Mouse (Mus musculus) neural tube, embryonic 14.5 days (tissue): ENCODE data around the gene AL732309.1. TPM values are rescaled to one million over a fixed set of nuclear protein-coding genes. Genes with fewer than 3 reads are reported as not detected.
"Not testable (repeated sequence)": the region's sequence is repeated elsewhere in the genome, so short reads cannot be mapped to it uniquely, and the experiment has no call there.

Source experiments
- ATAC-seq: fragments of 200-750 bp; cut with Nextera tagmentation; 2 replicates; pipeline ENCODE4 v1.8.0; 2017; ENCODE audit warnings: low read depth, mild to moderate bottlenecking, moderate TSS enrichment, moderate library complexity
- H3K27ac ChIP-seq: fragments of 300-500 bp; sonication (generic); 2 replicates; pipeline ENCODE4 v1.5.1; 2014; ENCODE audit warnings: low read depth, mild to moderate bottlenecking, control low read depth, low read length, moderate library complexity, mixed read lengths
- H3K27me3 ChIP-seq: fragments of 300-500 bp; sonication (generic); 2 replicates; pipeline ENCODE4 v1.6.1; 2014; ENCODE audit warnings: low read length; ENCODE audit not compliant: control insufficient read depth, insufficient read depth
- H3K36me3 ChIP-seq: fragments of 300-500 bp; sonication (generic); 2 replicates; pipeline ENCODE4 v1.6.1; 2014; ENCODE audit warnings: low read length, mixed read lengths; ENCODE audit not compliant: control insufficient read depth, insufficient read depth
- H3K4me1 ChIP-seq: fragments of 300-500 bp; sonication (generic); 2 replicates; pipeline ENCODE4 v1.6.1; 2014; ENCODE audit warnings: low read length; ENCODE audit not compliant: control insufficient read depth, insufficient read depth
- H3K4me2 ChIP-seq: fragments of 300-500 bp; sonication (generic); 2 replicates; pipeline ENCODE4 v1.6.1; 2014; ENCODE audit warnings: mild to moderate bottlenecking, low read depth, low read length, control low read depth
- H3K4me3 ChIP-seq: fragments of 300-500 bp; sonication (generic); 2 replicates; pipeline ENCODE4 v1.5.1; 2014; ENCODE audit warnings: low read depth, low read length, control low read depth, mixed read lengths
- H3K9ac ChIP-seq: fragments of 300-500 bp; sonication (generic); replicated peaks from 2 replicates; pipeline ENCODE4 v1.6.1; 2014; ENCODE audit warnings: low read depth, mild to moderate bottlenecking, control low read depth, low read length, mixed read lengths
- H3K9me3 ChIP-seq: fragments of 300-500 bp; sonication (generic); 2 replicates; pipeline ENCODE4 v1.6.1; 2016; ENCODE audit warnings: low read length; ENCODE audit not compliant: control insufficient read depth
- WGBS: fragments of 180-500 bp; shearing (Covaris S2); extraction: QIAGEN DNeasy Blood & Tissue Kit; methylation state at CpG from one replicate; pipeline ENCODE4 v1.1.7; 2014; 5-methylcytosine and 5-hydroxymethylcytosine counted together
- polyA plus RNA-seq: library from polyadenylated mRNA; unstranded; fragments of >200 nt; fragmentation: Nextera tagmentation; extraction: Ambion mirVana; gene quantifications from 2 replicates; pipeline ENCODE4 v1.2.1, GENCODE M21; 2014

Gene AL732309.1
- polyA plus RNA-seq, 1 experiment from 2014 or later = 7.1 TPM

- WGBS = under 1% methylated on average over 82 of the region's 82 CpGs
- no peaks in the 10 kb centered on the region for H3K27me3 ChIP-seq
- no peaks in the 10 kb centered on the region for H3K9me3 ChIP-seq
- H3K4me3 ChIP-seq = peak overlapping the region; percentile 71
- peak overlapping the region; percentile 68 for H3K9ac ChIP-seq
- H3K36me3 ChIP-seq = no peaks in the 10 kb centered on the region
- peak; percentile 23; the same call in 1 of the 2 replicates for ATAC-seq
- peak overlapping the region; percentile 68 for H3K27ac ChIP-seq
- peak overlapping the region; percentile 99 for H3K4me2 ChIP-seq
- H3K4me1 ChIP-seq = peaks cover 50% of the 10 kb centered on the region
Measured at GRCm38 (mm10) chr2:25262795-25263622, 16.3 kb upstream of the AL732309.1 start.

DNA sequence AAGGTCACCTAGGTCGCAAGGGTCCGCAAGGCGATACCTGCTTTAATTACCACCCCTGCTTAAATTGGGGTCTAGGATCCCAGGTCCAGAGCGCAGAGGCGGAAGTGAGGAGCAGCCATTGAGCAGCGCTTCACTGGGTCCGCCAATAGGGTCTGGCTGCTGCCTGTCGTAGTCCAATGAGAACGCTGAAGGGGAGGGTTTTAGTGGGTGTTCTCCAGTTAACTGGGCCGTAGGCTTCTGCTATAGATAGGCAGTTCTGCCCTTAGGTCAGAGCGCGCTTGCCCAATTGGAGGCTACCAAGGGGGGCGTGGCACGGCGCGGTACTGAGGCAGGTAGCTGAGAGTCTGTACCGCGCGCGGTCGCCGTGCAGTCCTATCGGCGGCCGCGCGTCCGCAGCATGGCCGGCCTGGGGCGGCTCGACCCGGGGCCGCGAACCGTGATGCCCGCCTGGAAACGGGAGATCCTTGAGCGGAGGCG lies 15.7 kb upstream of the AL732309.1 start, which contains the start of gene Tprn:
Tprn (plus strand) TSS at position 328 of the 477 bp plus-strand sequence.
- Histone ChIP-seq H3K4me2 (peak within 1 kb of the TSS; percentile 99), H3K36me3 (no peaks in the 10 kb centered on the region)
- under 1% methylated on average over 39 of the region's 39 CpGs for WGBS

DNA sequence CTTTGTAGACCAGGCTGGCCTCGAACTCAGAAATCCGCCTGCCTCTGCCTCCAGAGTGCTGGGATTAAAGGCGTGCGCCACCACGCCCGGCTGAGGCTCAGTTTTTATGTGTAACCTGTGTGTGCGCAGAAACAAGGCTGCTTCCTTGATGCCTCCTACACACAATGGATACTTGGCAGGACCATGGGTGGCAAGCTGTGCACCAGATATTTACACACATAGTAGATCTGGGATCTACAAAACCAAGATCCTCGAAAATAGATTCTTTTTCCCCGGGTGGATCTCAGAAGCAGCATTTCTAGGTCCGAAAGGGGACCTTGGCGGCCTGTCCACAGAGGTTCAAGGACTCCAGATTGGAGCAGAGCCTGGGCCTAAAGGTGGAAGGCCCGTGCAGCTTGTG lies 15.2 kb upstream of the AL732309.1 start:
- Histone ChIP-seq H3K9me3 (no peaks in the 10 kb centered on the region), H3K9ac (peak overlapping the region; percentile 68), H3K27ac (peak overlapping the region; percentile 68; the same call in 1 of the 2 replicates), H3K4me3 (peak overlapping the region; percentile 71), H3K4me2 (peak overlapping the region; percentile 99), H3K36me3 (no peaks in the 10 kb centered on the region), H3K4me1 (peaks cover 38% of the 10 kb centered on the region), H3K27me3 (no peaks in the 10 kb centered on the region)
- 48% methylated on average over 12 of the region's 12 CpGs for WGBS
- peak; percentile 2 for ATAC-seq

More for the DNA sequence above, 15.7 kb upstream of the AL732309.1 start, which contains the start of gene Tprn:
- H3K9ac ChIP-seq = peak within 1 kb of the TSS; percentile 68
- peaks cover 43% of the 10 kb centered on the region for H3K4me1 ChIP-seq
- peak; percentile 98 for ATAC-seq
- H3K27ac ChIP-seq = peak within 1 kb of the TSS; percentile 68
- H3K27me3 ChIP-seq = no peaks in the 10 kb centered on the region
- H3K9me3 ChIP-seq = no peaks in the 10 kb centered on the region
- peak within 1 kb of the TSS; percentile 71 for H3K4me3 ChIP-seq

GRCm38 (mm10) chr2:25258887-25259286 lies 12.2 kb upstream of the AL732309.1 start:
- Histone ChIP-seq H3K9ac (no peak overlapping the region), H3K27me3 (no peaks in the 10 kb centered on the region; the same call in 1 of the 2 replicates), H3K4me3 (no peak overlapping the region), H3K27ac (no peak overlapping the region), H3K4me1 (peaks cover 20% of the 10 kb centered on the region), H3K36me3 (no peaks in the 10 kb centered on the region), H3K4me2 (no peak overlapping the region), H3K9me3 (no peaks in the 10 kb centered on the region)
- ATAC-seq = no peak
- WGBS = 56% methylated on average over 2 of the region's 2 CpGs

GRCm38 (mm10) chr2:25257250-25257649 lies 10.6 kb upstream of the AL732309.1 start:
- H3K4me1 ChIP-seq = peaks cover 12% of the 10 kb centered on the region
- H3K9ac ChIP-seq, H3K27ac ChIP-seq, H3K36me3 ChIP-seq, H3K9me3 ChIP-seq, H3K4me3 ChIP-seq, ATAC-seq, H3K27me3 ChIP-seq, H3K4me2 ChIP-seq: not testable (repeated sequence)
- 92% methylated on average over 5 of the region's 5 CpGs for WGBS

GRCm38 (mm10) chr2:25256443-25257109 lies 9.9 kb upstream of the AL732309.1 start:
- WGBS = 53% methylated on average over 11 of the region's 12 CpGs
- not testable (repeated sequence) for H3K9me3 ChIP-seq, ATAC-seq, H3K36me3 ChIP-seq, H3K27ac ChIP-seq, H3K27me3 ChIP-seq
- peak overlapping the region; percentile 80; the same call in 1 of the 2 replicates for H3K9ac ChIP-seq
- peak overlapping the region; percentile 99 for H3K4me2 ChIP-seq
- peaks cover 12% of the 10 kb centered on the region for H3K4me1 ChIP-seq
- H3K4me3 ChIP-seq = peak overlapping the region; percentile 98

GRCm38 (mm10) chr2:25255284-25255779 lies 8.7 kb upstream of the AL732309.1 start, which contains the start of gene Tmem203:
Gene Tmem203 (plus strand): TSS chr2:25255439.
- Histone ChIP-seq H3K9ac (peak within 1 kb of the TSS; percentile 80), H3K4me3 (peak within 1 kb of the TSS; percentile 98), H3K27ac (peak within 1 kb of the TSS; percentile 76), H3K9me3 (no peaks in the 10 kb centered on the region), H3K4me2 (peak within 1 kb of the TSS; percentile 99), H3K27me3 (no peaks in the 10 kb centered on the region; the same call in 1 of the 2 replicates), H3K36me3 (peaks cover under 1% of the 10 kb centered on the region; the same call in 1 of the 2 replicates), H3K4me1 (peaks cover 12% of the 10 kb centered on the region)
- peak; percentile 90 for ATAC-seq
- 0% methylated on average over 38 of the region's 39 CpGs for WGBS

GRCm38 (mm10) chr2:25252331-25252730 lies 5.7 kb upstream of the AL732309.1 start:
- H3K36me3 ChIP-seq = peaks cover 11% of the 10 kb centered on the region; the same call in 1 of the 2 replicates
- WGBS = 94% methylated on average over 1 of the region's 1 CpGs

More at GRCm38 (mm10) chr2:25252331-25252730, 5.7 kb upstream of the AL732309.1 start:
- H3K4me2 ChIP-seq = no peak overlapping the region
- no peak overlapping the region for H3K9ac ChIP-seq
- no peaks in the 10 kb centered on the region; the same call in 1 of the 2 replicates for H3K27me3 ChIP-seq
- H3K4me1 ChIP-seq = peaks cover 12% of the 10 kb centered on the region
- ATAC-seq = no peak
- H3K27ac ChIP-seq = no peak overlapping the region
- no peak overlapping the region for H3K4me3 ChIP-seq
- H3K9me3 ChIP-seq = no peaks in the 10 kb centered on the region
